Mouse (Mus musculus) thymus, adult 2 months (tissue): ENCODE results near the gene Prkce. TPM values are rescaled to one million over a fixed set of nuclear protein-coding genes. Genes with fewer than 3 reads are reported as not detected.

Source experiments
- DNase-seq: peaks from one replicate; pipeline ENCODE4 v3.0.0; 2021
- H3K27ac ChIP-seq: fragments of 200-500 bp; 2 replicates; pipeline ENCODE4 v1.5.1; 2012; ENCODE audit warnings: low read length, control low read depth; ENCODE audit not compliant: control insufficient read depth, insufficient read depth
- H3K27me3 ChIP-seq: fragments of 200-500 bp; 2 replicates; pipeline ENCODE4 v1.6.1; 2012; ENCODE audit warnings: mild to moderate bottlenecking, low read length, moderate library complexity, mixed read lengths; ENCODE audit not compliant: control insufficient read depth, insufficient read depth
- H3K36me3 ChIP-seq: fragments of 200-500 bp; 2 replicates; pipeline ENCODE4 v1.6.1; 2012; ENCODE audit warnings: mild to moderate bottlenecking, low read length, moderate library complexity; ENCODE audit not compliant: control insufficient read depth, insufficient read depth
- H3K4me1 ChIP-seq: fragments of 200-500 bp; replicated peaks from 2 replicates; pipeline ENCODE4 v1.6.1; 2012; ENCODE audit warnings: low read length; ENCODE audit not compliant: control insufficient read depth, insufficient read depth
- H3K4me3 ChIP-seq: fragments of 200-500 bp; 2 replicates; pipeline ENCODE4 v1.5.1; 2012; ENCODE audit warnings: mild to moderate bottlenecking, low read length, control low read depth, moderate library complexity; ENCODE audit not compliant: control insufficient read depth, insufficient read depth
- CTCF ChIP-seq: fragments of 200-500 bp; IDR thresholded peaks from 2 replicates; pipeline ENCODE4 v1.5.1; 2012; ENCODE audit warnings: mild to moderate bottlenecking, control low read depth, low read length, moderate library complexity, borderline replicate concordance; ENCODE audit not compliant: control insufficient read depth, poor library complexity, insufficient read depth; ENCODE audit errors: extremely low read depth
- POLR2A ChIP-seq: fragments of 200-500 bp; IDR thresholded peaks from 2 replicates; pipeline ENCODE4 v1.6.1; 2012; ENCODE audit warnings: mild to moderate bottlenecking, low read length, control low read depth, moderate library complexity; ENCODE audit not compliant: control insufficient read depth, poor library complexity, insufficient read depth; ENCODE audit errors: extremely low read depth
- WGBS: fragments of 180-500 bp; shearing (Covaris S2); methylation state at CpG from one replicate; pipeline ENCODE4 v1.1.7; 2018; 5-methylcytosine and 5-hydroxymethylcytosine counted together
- polyA plus RNA-seq: library from polyadenylated mRNA; depleted of rRNA; stranded (reverse); fragments of >200 nt; gene quantifications from 2 replicates; pipeline ENCODE4 v1.2.3, GENCODE M21; 2012

Gene Prkce
- polyA plus RNA-seq, 1 experiment, result 1.6 TPM

DNA sequence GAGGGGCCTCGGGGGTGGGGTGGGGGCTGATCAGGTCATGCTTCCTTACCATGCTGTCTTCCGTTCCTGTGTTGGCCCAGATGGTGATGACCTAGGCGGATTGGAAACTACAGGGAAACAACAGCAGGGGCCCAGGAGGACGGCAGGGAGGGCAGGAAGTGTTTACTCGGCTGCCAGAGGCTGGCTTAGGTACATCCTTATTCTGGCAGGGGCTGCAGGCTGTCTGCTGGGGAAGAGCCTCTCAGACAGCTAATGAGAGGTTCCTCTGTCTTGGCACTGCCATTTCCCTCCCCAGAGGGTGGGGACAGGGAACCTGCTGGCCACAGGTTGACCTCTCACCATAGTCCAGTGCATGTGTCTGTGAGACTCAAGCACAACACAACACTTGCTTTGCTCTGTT lies 116.2 kb downstream of the Prkce start:
- no peaks in the 10 kb centered on the region for H3K36me3 ChIP-seq
- no peak overlapping the region for H3K4me3 ChIP-seq
- no peaks in the 10 kb centered on the region for H3K27me3 ChIP-seq
- WGBS, result 31% methylated on average over 5 of the region's 5 CpGs
- no peak for DNase-seq
- TF ChIP-seq POLR2A, result no peak
- TF ChIP-seq CTCF, result no peak
- no peak overlapping the region for H3K27ac ChIP-seq
- H3K4me1 ChIP-seq, result peaks cover 4% of the 10 kb centered on the region; the same call in 1 of the 2 replicates

DNA sequence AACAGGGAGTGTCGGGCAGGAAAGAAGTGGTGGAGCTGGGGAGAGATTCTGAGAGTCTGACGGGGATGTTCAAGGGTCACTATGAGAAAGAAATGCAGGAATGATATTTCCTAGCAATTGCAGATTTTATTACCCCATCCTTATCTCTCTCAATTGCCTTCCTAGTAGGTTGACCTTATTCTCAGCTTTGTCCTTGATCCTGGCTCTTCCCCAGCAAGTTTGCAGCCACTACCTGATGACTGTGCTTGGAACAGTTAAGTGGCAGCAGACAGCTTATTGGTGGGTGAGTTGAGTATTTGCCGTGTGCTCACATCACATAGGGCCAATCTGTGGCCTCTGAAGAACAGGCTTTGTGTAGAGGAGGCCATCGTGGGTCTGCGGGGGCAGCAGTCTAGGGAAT lies 117.5 kb downstream of the Prkce start:
- Histone ChIP-seq H3K27me3 (no peaks in the 10 kb centered on the region), H3K4me1 (peaks cover 4% of the 10 kb centered on the region; the same call in 1 of the 2 replicates), H3K36me3 (no peaks in the 10 kb centered on the region), H3K27ac (no peak overlapping the region), H3K4me3 (no peak overlapping the region)
- WGBS, result 96% methylated on average over 5 of the region's 5 CpGs
- no peak for DNase-seq
- TF ChIP-seq CTCF, result no peak
- TF ChIP-seq POLR2A, result no peak

DNA sequence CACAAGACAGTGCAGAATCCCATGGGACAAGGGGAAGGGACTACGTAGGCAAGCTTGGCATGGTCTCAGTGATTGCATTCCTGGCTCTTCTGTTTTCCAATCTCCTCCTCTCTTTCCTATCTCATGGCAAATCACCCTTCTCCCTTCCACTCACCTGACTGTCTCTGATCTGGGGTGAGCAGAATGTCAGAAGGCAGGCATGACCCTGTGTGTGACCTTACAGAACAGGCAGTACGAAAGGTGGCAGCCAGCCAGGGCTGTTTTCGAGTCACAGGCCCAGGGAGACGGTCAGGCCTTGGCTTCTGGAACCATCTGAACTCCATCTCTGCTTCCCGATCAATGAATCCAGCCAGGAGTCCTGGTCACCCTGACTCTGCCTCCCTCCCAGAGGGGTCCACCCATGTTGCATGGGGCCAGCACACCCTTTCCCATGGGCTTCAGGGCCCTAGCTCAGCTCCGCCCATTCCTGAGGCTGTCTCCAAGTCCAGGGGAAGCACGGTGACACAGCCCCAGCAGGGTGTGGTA lies 119.2 kb downstream of the Prkce start:
- no peak for DNase-seq
- Histone ChIP-seq H3K4me1 (0 out of 2 replicates have a peak, but pooled peaks cover 4% of the 10 kb centered on the region), H3K27me3 (no peaks in the 10 kb centered on the region), H3K4me3 (no peak overlapping the region), H3K36me3 (no peaks in the 10 kb centered on the region), H3K27ac (no peak overlapping the region)
- WGBS, result 97% methylated on average over 7 of the region's 7 CpGs
- TF ChIP-seq CTCF, result no peak
- no peak for TF ChIP-seq POLR2A

DNA sequence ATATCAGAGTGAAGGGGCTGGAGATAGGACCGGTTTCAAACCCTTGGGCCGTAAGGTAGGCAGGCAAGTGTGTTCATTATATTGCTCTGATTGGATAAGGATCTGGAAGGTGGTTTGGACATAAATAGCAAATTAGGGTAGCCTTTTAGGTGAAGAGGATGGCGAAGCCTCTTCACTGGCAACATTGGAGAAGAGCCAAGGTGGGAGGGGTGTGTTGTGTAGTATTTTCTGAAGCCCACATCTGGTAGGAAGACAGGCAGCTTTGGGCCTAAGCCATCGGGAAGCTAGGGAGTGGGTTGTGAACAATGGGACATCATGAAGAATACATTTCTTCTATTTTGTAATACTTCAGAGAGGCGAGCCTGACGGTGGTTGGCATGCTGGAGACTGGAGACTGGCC lies 125.1 kb downstream of the Prkce start:
- TF ChIP-seq CTCF, result no peak
- no peak for TF ChIP-seq POLR2A
- H3K4me1 ChIP-seq, result peaks cover 8% of the 10 kb centered on the region; the same call in 1 of the 2 replicates
- no peak for DNase-seq

DNA sequence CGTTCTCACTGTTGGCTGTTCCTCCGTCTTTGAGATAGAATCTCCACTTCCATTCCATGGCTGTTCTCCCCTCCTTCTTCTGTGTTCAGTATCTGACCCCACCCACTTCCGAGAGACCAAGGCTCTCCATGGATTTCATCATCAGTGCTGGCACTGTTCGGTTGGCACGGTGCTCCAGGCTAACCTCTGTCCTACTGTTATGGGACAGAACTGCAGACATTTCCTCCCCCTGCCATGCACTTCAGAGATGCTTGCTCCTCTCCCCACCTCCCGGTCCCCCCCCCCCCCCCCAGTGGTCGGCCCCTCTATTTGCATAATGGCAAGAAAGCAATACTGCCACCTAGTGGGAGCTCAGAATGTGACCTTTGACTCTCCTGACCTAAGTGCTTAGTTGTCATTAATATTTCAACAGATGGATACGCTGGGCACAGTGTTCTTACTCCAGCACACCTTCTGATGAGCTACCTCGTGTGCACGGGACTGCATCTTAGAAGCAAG lies 125.7 kb downstream of the Prkce start:
- 20% methylated on average over 10 of the region's 10 CpGs for WGBS
- H3K36me3 ChIP-seq, result no peaks in the 10 kb centered on the region
- no peaks in the 10 kb centered on the region for H3K27me3 ChIP-seq
- no peak for TF ChIP-seq CTCF
- no peak for TF ChIP-seq POLR2A
- H3K4me3 ChIP-seq, result 0 out of 2 replicates have a peak overlapping the region, but pooled peaks have one; percentile 1
- no peak overlapping the region for H3K27ac ChIP-seq
- DNase-seq, result peak; percentile 62
- peaks cover 4% of the 10 kb centered on the region; the same call in 1 of the 2 replicates for H3K4me1 ChIP-seq

More for the DNA sequence above, 125.1 kb downstream of the Prkce start:
- no peak overlapping the region for H3K4me3 ChIP-seq
- H3K27me3 ChIP-seq, result no peaks in the 10 kb centered on the region
- no peak overlapping the region for H3K27ac ChIP-seq
- WGBS, result 93% methylated on average over 6 of the region's 6 CpGs
- H3K36me3 ChIP-seq, result no peaks in the 10 kb centered on the region

DNA sequence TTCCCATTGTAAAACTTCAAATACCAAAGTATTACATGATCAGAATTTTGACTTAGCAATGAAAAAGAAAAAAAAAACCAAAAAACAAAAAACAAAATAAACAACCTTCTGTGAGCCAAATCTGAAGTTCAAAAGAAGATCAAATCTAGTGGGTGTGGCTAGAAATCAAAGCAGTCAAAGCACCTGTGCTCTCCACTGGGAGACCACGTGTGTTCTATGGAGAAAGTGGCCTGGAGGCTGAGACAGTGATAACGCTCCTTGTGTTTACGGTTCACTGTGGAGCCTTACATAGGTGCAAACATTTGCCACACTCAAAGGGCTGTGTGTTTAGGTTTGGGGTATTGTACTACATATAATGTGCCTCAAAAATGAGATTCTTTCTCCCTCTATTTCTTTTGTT lies 132.0 kb downstream of the Prkce start:
- Histone ChIP-seq H3K4me1 (peaks cover 17% of the 10 kb centered on the region), H3K36me3 (no peaks in the 10 kb centered on the region), H3K27me3 (no peaks in the 10 kb centered on the region), H3K27ac (no peak overlapping the region), H3K4me3 (no peak overlapping the region)
- TF ChIP-seq CTCF (no peak), POLR2A (no peak)
- no peak for DNase-seq
- WGBS, result 15% methylated on average over 3 of the region's 3 CpGs
